Mouse (Mus musculus) embryonic facial prominence, embryonic 15.5 days (tissue): Measurements from ENCODE around the gene Ssu72. TPM values are rescaled to one million over a fixed set of nuclear protein-coding genes. Genes with fewer than 3 reads are reported as not detected.
"Not testable (repeated sequence)": the region's sequence is repeated elsewhere in the genome, so short reads cannot be mapped to it uniquely, and the experiment has no call there.

Experiments
- ATAC-seq: fragments of 200-750 bp; cut with Nextera tagmentation; 2 replicates; pipeline ENCODE4 v1.8.0; 2017; ENCODE audit warnings: low read depth, moderate TSS enrichment; ENCODE audit not compliant: insufficient number of reproducible peaks, low FRiP score, low TSS enrichment
- H3K27ac ChIP-seq: fragments of 300-500 bp; sonication (generic); replicated peaks from 2 replicates; pipeline ENCODE4 v1.5.1; 2015; ENCODE audit warnings: mild to moderate bottlenecking, inconsistent platforms
- H3K27me3 ChIP-seq: fragments of 300-500 bp; sonication (generic); 2 replicates; pipeline ENCODE4 v1.6.1; 2015; ENCODE audit warnings: inconsistent platforms
- H3K36me3 ChIP-seq: fragments of 300-500 bp; sonication (generic); 2 replicates; pipeline ENCODE4 v1.6.1; 2015; ENCODE audit warnings: mild to moderate bottlenecking, inconsistent platforms
- H3K4me1 ChIP-seq: fragments of 300-500 bp; sonication (generic); 2 replicates; pipeline ENCODE4 v1.6.1; 2015; ENCODE audit warnings: inconsistent platforms
- H3K4me2 ChIP-seq: fragments of 300-500 bp; sonication (generic); replicated peaks from 2 replicates; pipeline ENCODE4 v1.6.1; 2015; ENCODE audit warnings: mild to moderate bottlenecking, inconsistent platforms
- H3K4me3 ChIP-seq: fragments of 300-500 bp; sonication (generic); replicated peaks from 2 replicates; pipeline ENCODE4 v1.5.1; 2015; ENCODE audit warnings: mild to moderate bottlenecking, inconsistent platforms
- H3K9ac ChIP-seq: fragments of 300-500 bp; sonication (generic); 2 replicates; pipeline ENCODE4 v1.6.1; 2015; ENCODE audit warnings: inconsistent platforms
- H3K9me3 ChIP-seq: fragments of 300-500 bp; sonication (generic); replicated peaks from 2 replicates; pipeline ENCODE4 v1.6.1; 2016; ENCODE audit warnings: inconsistent platforms
- whole genome bisulfite sequencing: fragments of 180-500 bp; shearing (Covaris S2); methylation state at CpG from one replicate; pipeline ENCODE4 v1.1.7; 2015; 5-methylcytosine and 5-hydroxymethylcytosine counted together
- polyA plus RNA-seq: library from polyadenylated mRNA; unstranded; fragments of >200 nt; fragmentation: Nextera tagmentation; extraction: Ambion mirVana; gene quantifications from 2 replicates; pipeline ENCODE4 v1.2.1, GENCODE M21; 2015

Gene Ssu72
- polyA plus RNA-seq, 1 experiment from 2014 or later, result 140 TPM

GRCm38 (mm10) chr4:155738262-155738661, 33.7 kb downstream of the Ssu72 start:
- H3K27ac ChIP-seq, result 0 out of 2 replicates have a peak overlapping the region, but pooled peaks have one; percentile 1
- WGBS, result 47% methylated on average over 8 of the region's 8 CpGs
- H3K4me2 ChIP-seq, result no peak overlapping the region
- peaks cover 46% of the 10 kb centered on the region for H3K36me3 ChIP-seq
- no peaks in the 10 kb centered on the region for H3K9me3 ChIP-seq
- H3K4me3 ChIP-seq, result no peak overlapping the region
- H3K4me1 ChIP-seq, result peaks cover 30% of the 10 kb centered on the region
- no peak for ATAC-seq
- no peaks in the 10 kb centered on the region for H3K27me3 ChIP-seq
- no peak overlapping the region for H3K9ac ChIP-seq

- H3K27ac ChIP-seq, result no peak overlapping the region
- no peak overlapping the region for H3K4me2 ChIP-seq
- H3K4me1 ChIP-seq, result peaks cover 21% of the 10 kb centered on the region
- H3K9ac ChIP-seq, result no peak overlapping the region
- no peak for ATAC-seq
- WGBS, result 82% methylated on average over 6 of the region's 6 CpGs
- peaks cover 53% of the 10 kb centered on the region for H3K36me3 ChIP-seq
- H3K9me3 ChIP-seq, result no peaks in the 10 kb centered on the region
- H3K4me3 ChIP-seq, result no peak overlapping the region
- no peaks in the 10 kb centered on the region for H3K27me3 ChIP-seq
These were observed 34.6 kb downstream of the Ssu72 start for GRCm38 (mm10) chr4:155739152-155739551.

- H3K27me3 ChIP-seq, result no peaks in the 10 kb centered on the region
- WGBS, result 80% methylated on average over 37 of the region's 37 CpGs
- peaks cover 20% of the 10 kb centered on the region for H3K4me1 ChIP-seq
- peaks cover 61% of the 10 kb centered on the region for H3K36me3 ChIP-seq
- no peak for ATAC-seq
- no peak overlapping the region for H3K4me3 ChIP-seq
- no peak overlapping the region for H3K9ac ChIP-seq
- no peaks in the 10 kb centered on the region for H3K9me3 ChIP-seq
- H3K4me2 ChIP-seq, result no peak overlapping the region
- H3K27ac ChIP-seq, result no peak overlapping the region
These were observed 35.4 kb downstream of the Ssu72 start for GRCm38 (mm10) chr4:155739741-155740636.

- H3K4me2 ChIP-seq, H3K9ac ChIP-seq, H3K4me3 ChIP-seq, H3K9me3 ChIP-seq, H3K27ac ChIP-seq, ATAC-seq, H3K27me3 ChIP-seq: not testable (repeated sequence)
- peaks cover 67% of the 10 kb centered on the region for H3K36me3 ChIP-seq
- 86% methylated on average over 10 of the region's 10 CpGs for WGBS
- H3K4me1 ChIP-seq, result peaks cover 15% of the 10 kb centered on the region
These were observed 36.1 kb downstream of the Ssu72 start for GRCm38 (mm10) chr4:155740681-155741080.

- WGBS, result 90% methylated on average over 5 of the region's 5 CpGs
- no peak overlapping the region for H3K9ac ChIP-seq
- no peaks in the 10 kb centered on the region for H3K9me3 ChIP-seq
- H3K4me1 ChIP-seq, result peaks cover 5% of the 10 kb centered on the region; the same call in 1 of the 2 replicates
- H3K36me3 ChIP-seq, result peaks cover 72% of the 10 kb centered on the region
- no peak overlapping the region for H3K4me2 ChIP-seq
- H3K27ac ChIP-seq, result no peak overlapping the region
- H3K27me3 ChIP-seq, result no peaks in the 10 kb centered on the region
- H3K4me3 ChIP-seq, result no peak overlapping the region
- ATAC-seq, result no peak
These were observed 38.1 kb downstream of the Ssu72 start for GRCm38 (mm10) chr4:155742684-155743083.

- no peaks in the 10 kb centered on the region for H3K27me3 ChIP-seq
- H3K4me2 ChIP-seq, result no peak overlapping the region
- H3K36me3 ChIP-seq, result peaks cover 90% of the 10 kb centered on the region
- no peak overlapping the region for H3K9ac ChIP-seq
- H3K9me3 ChIP-seq, result no peaks in the 10 kb centered on the region
- no peak overlapping the region for H3K4me3 ChIP-seq
- no peak for ATAC-seq
- no peak overlapping the region for H3K27ac ChIP-seq
- no peaks in the 10 kb centered on the region for H3K4me1 ChIP-seq
- 93% methylated on average over 8 of the region's 8 CpGs for WGBS
These were observed 39.9 kb downstream of the Ssu72 start for GRCm38 (mm10) chr4:155744474-155744873.

GRCm38 (mm10) chr4:155745136-155745535, 40.5 kb downstream of the Ssu72 start:
- no peak for ATAC-seq
- Histone ChIP-seq H3K27ac (no peak overlapping the region), H3K4me3 (no peak overlapping the region), H3K4me1 (no peaks in the 10 kb centered on the region), H3K9me3 (no peaks in the 10 kb centered on the region), H3K9ac (no peak overlapping the region), H3K36me3 (peaks cover 95% of the 10 kb centered on the region), H3K4me2 (no peak overlapping the region), H3K27me3 (no peaks in the 10 kb centered on the region)
- WGBS, result 94% methylated on average over 5 of the region's 5 CpGs

GRCm38 (mm10) chr4:155746036-155746548, 41.5 kb downstream of the Ssu72 start:
- no peak overlapping the region for H3K4me3 ChIP-seq
- ATAC-seq, result no peak
- peaks cover 95% of the 10 kb centered on the region for H3K36me3 ChIP-seq
- WGBS, result 87% methylated on average over 8 of the region's 8 CpGs
- H3K9ac ChIP-seq, result no peak overlapping the region
- H3K27ac ChIP-seq, result no peak overlapping the region
- H3K9me3 ChIP-seq, result no peaks in the 10 kb centered on the region
- H3K4me1 ChIP-seq, result no peaks in the 10 kb centered on the region
- no peaks in the 10 kb centered on the region for H3K27me3 ChIP-seq
- H3K4me2 ChIP-seq, result no peak overlapping the region

GRCm38 (mm10) chr4:155746575-155747490, 42.2 kb downstream of the Ssu72 start:
- no peak overlapping the region for H3K4me2 ChIP-seq
- H3K4me3 ChIP-seq, result no peak overlapping the region
- no peak overlapping the region for H3K27ac ChIP-seq
- no peaks in the 10 kb centered on the region for H3K4me1 ChIP-seq
- no peak for ATAC-seq
- H3K9ac ChIP-seq, result no peak overlapping the region
- 86% methylated on average over 17 of the region's 17 CpGs for WGBS
- H3K9me3 ChIP-seq, result no peaks in the 10 kb centered on the region
- H3K36me3 ChIP-seq, result peaks cover 95% of the 10 kb centered on the region
- H3K27me3 ChIP-seq, result no peaks in the 10 kb centered on the region

GRCm38 (mm10) chr4:155757011-155757410, 52.4 kb downstream of the Ssu72 start:
- H3K36me3 ChIP-seq, result peaks cover 49% of the 10 kb centered on the region
- no peak overlapping the region for H3K4me3 ChIP-seq
- no peaks in the 10 kb centered on the region for H3K27me3 ChIP-seq
- no peak overlapping the region for H3K27ac ChIP-seq
- WGBS, result 91% methylated on average over 12 of the region's 12 CpGs
- H3K9ac ChIP-seq, result no peak overlapping the region
- no peaks in the 10 kb centered on the region for H3K9me3 ChIP-seq
- H3K4me2 ChIP-seq, result no peak overlapping the region
- no peak for ATAC-seq
- peaks cover 27% of the 10 kb centered on the region for H3K4me1 ChIP-seq
